In genomic region chr15:84329940-84330339, GRCm38 (mm10) we compare ENCODE assay signal across 22 mouse cellular contexts. TPM values are rescaled to one million over a fixed set of nuclear protein-coding genes. Genes with fewer than 3 reads are reported as not detected.
DNase-seq lines count a peak whose midpoint lies in the region; ATAC-seq and TF ChIP-seq lines count a peak whose summit lies in the region.
"Had no signal": no experiment of that assay in that cellular context is flagged by ENCODE, and none has a peak within 500 bp of the region (broad histone marks: within the 10 kb centered on the region; RNA-seq: fewer than 3 reads in every experiment).

No protein-coding gene starts in this region.

- H3K4me1 ChIP-seq in kidney, embryonic 16.5 days (ENCODE audit: insufficient read depth, low read length): peaks cover 30% of the 10 kb centered on the region
- H3K4me1 ChIP-seq in limb, embryonic 10.5 days: peaks cover 21% of the 10 kb centered on the region
- H3K4me1 ChIP-seq in cerebellum, adult 2 months (ENCODE audit: control insufficient read depth, insufficient read depth, low read length): no peaks in the 10 kb centered on the region

- no peak overlapping the region for H3K9ac ChIP-seq in kidney, embryonic 16.5 days (replicated peaks; ENCODE audit: low read length)
- H3K9ac ChIP-seq: embryonic facial prominence, embryonic 15.5 days; hindbrain, embryonic 12.5 days had no signal

- no peak overlapping the region for H3K4me2 ChIP-seq in kidney, embryonic 16.5 days (replicated peaks; ENCODE audit: low read depth, low read length)
- H3K4me2 ChIP-seq: embryonic facial prominence, embryonic 15.5 days; hindbrain, embryonic 12.5 days had no signal

- no peaks in the 10 kb centered on the region for H3K27me3 ChIP-seq in kidney, embryonic 16.5 days (ENCODE audit: insufficient read depth, low read length)
- H3K27me3 ChIP-seq in limb, embryonic 10.5 days (ENCODE audit: low read depth, poor library complexity, severe bottlenecking): no peaks in the 10 kb centered on the region
- H3K27me3 ChIP-seq in cerebellum, adult 2 months (ENCODE audit: control insufficient read depth, insufficient read depth, low read length): no peaks in the 10 kb centered on the region
- H3K27me3 ChIP-seq: embryonic facial prominence, embryonic 15.5 days had no signal

- peak; percentile 55 for ATAC-seq in kidney, embryonic 16.5 days (ENCODE audit: low FRiP score, low TSS enrichment)
- no peak for ATAC-seq in inflammation-experienced regulatory T-cells, adult 6 months
- ATAC-seq: forebrain, embryonic 14.5 days had no signal

- no peak overlapping the region for H3K4me3 ChIP-seq in kidney, embryonic 16.5 days (ENCODE audit: low read length)
- no peak overlapping the region for H3K4me3 ChIP-seq in limb, embryonic 10.5 days
- no peak overlapping the region for H3K4me3 ChIP-seq in cerebellum, adult 2 months (replicated peaks; ENCODE audit: insufficient read depth, low read depth, low read length)
- H3K4me3 ChIP-seq: embryonic facial prominence, embryonic 15.5 days; erythroblast, embryonic 14.5 days; forebrain, embryonic 10.5 days; gastrocnemius, adult 2 months; heart, embryonic 10.5 days; hindbrain, embryonic 12.5 days had no signal

- TF ChIP-seq POLR2A in cerebellum, adult 2 months (IDR thresholded peaks at IDR 0.05; ENCODE audit: borderline replicate concordance, insufficient read depth, low read length): no peak

- 56% methylated on average over 8 of the region's 8 CpGs for WGBS in kidney, embryonic 16.5 days
- WGBS in limb, embryonic 10.5 days: 85% methylated on average over 8 of the region's 8 CpGs
- WGBS in cerebellum, adult 2 months: 81% methylated on average over 8 of the region's 8 CpGs

- no peak overlapping the region for H3K27ac ChIP-seq in kidney, embryonic 16.5 days (ENCODE audit: low read length)
- no peak overlapping the region for H3K27ac ChIP-seq in limb, embryonic 10.5 days
- no peak overlapping the region for H3K27ac ChIP-seq in cerebellum, adult 2 months (ENCODE audit: insufficient read depth, low read length)
- H3K27ac ChIP-seq: embryonic facial prominence, embryonic 15.5 days; forebrain, embryonic 10.5 days; gastrocnemius, adult 2 months; heart, embryonic 10.5 days; hindbrain, embryonic 12.5 days had no signal

- peak; percentile 46 for DNase-seq in kidney, adult 11 months
- DNase-seq in kidney, adult 8-10 months: peak; percentile 29 to 45
- peak; percentile 52 to 84 for DNase-seq in kidney, postnatal 25 days
- DNase-seq in limb, embryonic 10.5 days (ENCODE audit: low spot score): no peak
- no peak for DNase-seq in cerebellum, adult 2 months
- DNase-seq: adrenal gland, postnatal 10 days; cerebellum, adult 11-12 months; cerebellum, postnatal 10 days; embryo, embryonic 11 days; gastrocnemius, adult 2 months; gastrocnemius, postnatal 36 days; heart, adult 11 months; heart, postnatal 10 days; heart, postnatal 4 days had no signal

- H3K36me3 ChIP-seq in kidney, embryonic 16.5 days (ENCODE audit: insufficient read depth, low read length): no peaks in the 10 kb centered on the region
- H3K36me3 ChIP-seq in limb, embryonic 10.5 days: no peaks in the 10 kb centered on the region
- H3K36me3 ChIP-seq: embryonic facial prominence, embryonic 15.5 days; forebrain, embryonic 10.5 days; heart, embryonic 10.5 days; hindbrain, embryonic 12.5 days had no signal

- no peaks in the 10 kb centered on the region for H3K9me3 ChIP-seq in kidney, embryonic 16.5 days (ENCODE audit: low read length)
- H3K9me3 ChIP-seq in limb, embryonic 10.5 days (replicated peaks): no peaks in the 10 kb centered on the region
- H3K9me3 ChIP-seq: embryonic facial prominence, embryonic 15.5 days; forebrain, embryonic 10.5 days; heart, embryonic 10.5 days; hindbrain, embryonic 12.5 days had no signal

- no peak for TF ChIP-seq CTCF in cerebellum, adult 2 months (IDR thresholded peaks at IDR 0.05; ENCODE audit: borderline replicate concordance, insufficient read depth, low read depth, low read length)

RNA-seq across cellular contexts. Expression of gene Parvg, which starts 6.1 kb away (rescaled TPM):
- 1.6 and 2.1 TPM in 2 replicates for polyA plus RNA-seq in kidney, embryonic 16.5 days (2015; fragmentation: Nextera tagmentation; extraction: Ambion mirVana)
- 10 to 100 TPM; 77.7 to 87.6 (median 81.4) TPM for polyA plus RNA-seq in inflammation-experienced regulatory T-cells, adult 6 months (2017; shearing (Covaris generic))
- 0.72 and 0.75 TPM in 2 replicates for polyA plus RNA-seq in limb, embryonic 10.5 days (2016; fragmentation: Nextera tagmentation; extraction: Ambion mirVana)
- polyA plus RNA-seq in cerebellum, adult 2 months (2012; rRNA removed): 1.3 and 1.4 TPM in 2 replicates

Comparison
In these comparisons a context has a peak if more than half of its experiments do, and no peak if none do; other contexts are left out.
1. DNase-seq: peak in kidney, adult 11 months (single experiment), kidney, adult 8-10 months (2 of 2) and kidney, postnatal 25 days (2 of 2); none in limb, embryonic 10.5 days (single experiment) and cerebellum, adult 2 months (0 of 2).
2. RNA of gene Parvg, which starts 6.1 kb away (polyA plus RNA-seq): 77.7 to 87.6 TPM in inflammation-experienced regulatory T-cells, adult 6 months; 1.6 to 2.1 TPM in kidney, embryonic 16.5 days, 1.3 to 1.4 TPM in cerebellum, adult 2 months and 0.72 to 0.75 TPM in limb, embryonic 10.5 days; every median in the first group is over 10 times any median in the second.